Mouse (Mus musculus) adrenal gland, postnatal 4 days (tissue): Measurements from ENCODE around the gene Efna1. TPM values are rescaled to one million over a fixed set of nuclear protein-coding genes. Genes with fewer than 3 reads are reported as not detected.

Experiments used
- DNase-seq, 2 experiments: peaks; one replicate each; pipeline ENCODE4 v3.0.0; 2021 to 2022; ENCODE audit warnings: low spot score in 2 of 2, mixed read lengths in 2 of 2
- total RNA-seq, 2 experiments: library from RNA; stranded (reverse); gene quantifications; 2 replicates each; pipeline ENCODE4 v1.2.3; 2021

Gene Efna1
- total RNA-seq, 2 experiments from 2014 or later = 32.1 to 35.2 TPM

DNA sequence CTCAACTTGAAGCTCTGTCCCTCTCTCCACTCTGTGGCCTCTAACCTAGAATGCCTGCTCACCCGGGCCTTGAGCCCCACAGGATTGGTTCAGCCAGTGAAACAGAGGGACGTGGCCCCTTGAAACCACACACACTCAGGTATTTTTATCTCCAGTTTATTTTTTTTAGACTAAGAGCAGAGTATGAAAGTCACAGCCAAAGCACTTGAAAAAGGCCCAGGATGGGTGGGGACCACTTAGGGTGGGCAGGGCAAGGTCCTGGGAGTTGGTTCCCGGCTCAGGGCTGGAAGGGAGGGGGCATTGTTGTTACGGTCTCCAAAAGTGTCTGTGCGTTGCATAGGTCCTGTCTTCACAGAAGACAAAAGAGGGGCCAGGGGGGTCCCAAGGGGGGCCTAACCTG lies 33.4 kb upstream of the Efna1 start:
- no peak for DNase-seq

DNA sequence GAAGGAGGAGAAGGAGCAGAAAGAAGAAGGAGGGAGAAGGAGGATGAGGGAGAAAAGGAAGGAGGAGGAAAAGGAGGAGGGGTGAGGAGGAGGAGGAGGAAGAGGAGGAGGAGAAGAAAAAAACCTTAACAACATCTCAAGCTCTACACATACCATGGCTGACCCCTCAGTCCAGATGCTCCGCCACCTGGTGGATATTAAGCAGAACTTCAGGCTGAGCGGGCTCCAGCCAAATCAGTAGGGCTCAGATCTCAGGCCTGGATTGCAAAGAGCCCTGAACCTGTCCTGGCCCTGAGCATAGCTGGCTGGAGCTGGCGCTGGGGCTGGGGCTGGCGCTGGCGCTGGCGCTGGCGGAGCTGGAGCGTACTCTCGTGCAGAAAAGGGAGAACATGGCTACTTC lies 27.1 kb upstream of the Efna1 start:
- DNase-seq = peak in 1 of 2 experiments; percentile 39

DNA sequence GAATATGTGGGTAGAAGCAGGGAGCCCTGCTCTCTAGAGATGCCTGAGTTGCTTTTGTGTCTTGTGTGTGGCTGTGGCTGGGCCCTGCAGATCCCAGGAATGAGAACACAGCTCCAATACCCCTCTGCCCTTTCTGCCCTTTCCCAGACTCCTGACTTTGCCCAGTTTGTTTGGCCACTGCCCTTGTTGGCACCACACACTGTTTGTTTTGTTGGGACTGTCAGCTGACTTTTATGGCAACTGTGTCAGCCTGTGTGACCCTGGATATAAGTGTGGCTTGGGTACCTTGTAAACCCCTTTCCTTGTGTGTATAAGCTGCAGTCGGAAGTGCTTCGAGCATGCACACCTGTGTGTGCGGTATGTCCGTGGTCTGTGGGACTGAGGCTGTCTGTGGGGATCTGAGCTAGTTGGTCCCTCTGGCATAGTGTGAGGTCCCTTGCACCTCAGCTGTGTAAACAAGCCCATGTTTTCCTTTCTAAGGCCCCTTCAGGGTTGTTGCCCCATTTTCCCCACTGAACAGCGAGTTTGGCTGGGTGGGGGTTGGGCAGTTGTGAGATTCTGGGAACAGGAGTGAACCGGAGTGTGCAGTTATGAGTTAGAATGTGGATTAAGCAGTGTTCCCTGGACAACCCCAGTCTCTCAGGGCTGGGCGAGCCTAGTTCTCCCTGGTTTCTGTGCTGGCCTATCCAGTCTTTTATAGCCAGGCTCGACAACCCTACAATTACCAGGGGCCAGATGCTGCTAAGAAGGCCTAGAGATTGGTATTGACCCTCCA lies 24.8 kb upstream of the Efna1 start:
- DNase-seq = no peak

- DNase-seq = no peak
Measured at GRCm38 (mm10) chr3:89305105-89305504, 24.2 kb upstream of the Efna1 start.

DNA sequence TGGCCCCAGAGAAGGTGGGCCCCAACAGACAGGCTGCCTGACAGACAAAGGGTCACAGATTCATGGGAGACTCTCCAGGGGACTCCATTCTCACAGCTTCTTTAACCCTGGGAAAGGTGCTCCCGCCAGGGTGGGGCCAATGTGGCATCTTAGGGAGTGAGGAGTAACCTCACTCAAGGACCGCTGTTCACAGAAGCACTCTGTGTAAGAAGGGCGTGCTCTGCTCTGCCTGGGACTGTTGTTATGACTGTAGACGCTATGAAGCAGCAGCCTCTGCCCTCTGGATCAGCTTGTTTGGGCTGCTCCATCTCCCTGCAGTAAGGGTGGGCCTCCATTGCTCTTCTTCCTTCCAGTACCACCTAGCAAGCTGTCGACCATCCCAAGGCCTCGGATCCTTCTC lies 23.5 kb upstream of the Efna1 start:
- DNase-seq = no peak

DNA sequence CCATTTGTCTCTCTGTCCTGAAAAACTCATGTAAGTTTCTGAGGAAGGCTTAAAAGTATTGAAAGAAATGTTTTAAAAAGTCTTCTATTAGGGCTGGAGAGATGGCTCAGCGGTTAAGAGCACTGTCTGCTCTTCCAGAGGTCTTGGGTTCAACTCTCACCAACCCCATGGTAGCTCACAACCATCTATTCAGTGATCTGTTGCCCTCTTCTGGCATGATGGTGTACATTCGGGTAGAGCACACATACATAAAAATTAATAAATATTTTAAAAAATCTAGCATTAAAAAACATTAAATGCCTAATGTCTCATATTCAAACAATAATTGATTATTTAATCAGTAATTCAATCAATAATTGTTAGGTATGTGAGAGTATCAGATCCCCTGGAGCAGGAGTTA lies 19.6 kb upstream of the Efna1 start:
- DNase-seq = no peak

GRCm38 (mm10) chr3:89300071-89300470 lies 19.1 kb upstream of the Efna1 start:
- DNase-seq = no peak

DNA sequence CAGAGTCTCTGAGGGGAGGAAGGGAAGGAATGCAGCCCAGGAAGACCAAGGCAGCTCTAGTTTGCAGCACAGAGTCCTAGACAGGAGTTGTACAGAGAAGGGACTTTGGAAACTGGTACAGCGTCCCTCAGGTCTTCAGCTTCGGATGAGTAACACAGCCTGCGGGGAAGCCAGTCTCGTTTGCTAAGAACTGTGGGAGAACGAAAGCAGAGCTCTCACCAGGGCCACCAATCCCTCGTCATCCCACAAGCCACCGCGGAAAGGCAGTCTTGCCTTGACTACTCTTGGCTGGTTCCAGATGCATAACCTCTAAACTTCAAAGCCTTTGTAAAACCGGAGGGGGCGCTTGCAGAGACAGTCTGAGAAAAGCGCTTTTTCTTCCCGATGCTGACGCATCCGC lies 18.6 kb upstream of the Efna1 start:
- DNase-seq = no peak

- no peak for DNase-seq
Measured at GRCm38 (mm10) chr3:89298908-89299307, 18.0 kb upstream of the Efna1 start.

DNA sequence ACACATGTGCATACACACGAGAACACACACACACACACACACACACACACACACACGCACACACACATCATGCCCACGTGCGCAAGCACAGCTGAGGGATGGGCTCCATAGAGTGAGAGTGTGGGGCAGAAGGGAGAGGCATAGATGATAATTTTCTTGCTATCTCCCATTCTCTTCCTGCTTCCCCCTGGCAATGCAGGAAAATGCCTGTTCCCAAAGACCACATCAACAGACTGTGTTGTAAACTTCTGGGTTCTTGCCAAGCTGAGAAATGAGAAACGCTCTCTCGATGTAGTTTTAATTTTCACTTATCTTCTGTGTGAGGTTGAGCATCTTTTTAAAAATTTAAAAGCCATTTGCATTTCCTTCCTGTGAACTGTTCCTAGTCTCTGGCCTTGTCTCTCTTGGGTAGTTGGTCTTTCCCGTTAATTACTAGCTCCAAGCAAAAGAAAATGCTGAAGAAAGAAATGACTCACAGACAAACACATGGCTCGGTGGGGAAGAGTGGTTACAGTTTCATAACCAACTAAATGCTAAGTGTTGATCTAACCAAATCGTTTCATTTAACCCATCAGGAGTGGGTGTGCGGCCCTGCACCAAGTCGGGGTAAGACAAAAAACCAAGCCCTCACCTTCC lies 15.9 kb upstream of the Efna1 start:
- no peak for DNase-seq

DNA sequence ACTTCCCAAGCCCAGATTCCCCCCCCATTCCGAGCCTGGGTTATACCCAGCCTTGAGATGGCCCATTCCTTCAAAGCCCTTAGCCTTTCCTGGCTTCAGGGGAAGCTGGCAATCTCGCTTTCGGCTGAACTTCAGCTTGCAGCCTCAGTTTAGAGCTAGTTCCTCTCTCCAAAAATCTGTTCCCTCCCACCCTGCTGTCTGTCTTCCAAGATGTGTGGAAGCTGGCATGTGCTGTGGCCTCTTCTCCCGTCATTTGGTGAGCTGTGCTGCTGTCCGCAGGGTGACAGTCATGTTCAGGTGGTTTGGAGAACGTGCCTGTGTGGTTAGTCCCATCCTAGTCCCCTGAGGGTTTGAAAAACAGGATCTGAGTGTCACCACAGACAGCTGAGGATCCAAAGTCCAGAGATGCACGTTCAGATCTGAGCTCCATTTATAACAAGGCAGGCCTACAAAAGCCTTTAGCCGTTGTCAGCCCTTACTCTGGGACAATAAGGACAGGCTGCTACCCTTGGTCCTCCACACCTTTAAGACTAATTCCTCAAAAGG lies 14.8 kb upstream of the Efna1 start:
- DNase-seq = no peak

- no peak for DNase-seq
Measured at GRCm38 (mm10) chr3:89294195-89294594, 13.3 kb upstream of the Efna1 start.

- DNase-seq = no peak
Measured at GRCm38 (mm10) chr3:89293247-89293918, 12.4 kb upstream of the Efna1 start.

GRCm38 (mm10) chr3:89292303-89292702 lies 11.4 kb upstream of the Efna1 start:
- DNase-seq = no peak

DNA sequence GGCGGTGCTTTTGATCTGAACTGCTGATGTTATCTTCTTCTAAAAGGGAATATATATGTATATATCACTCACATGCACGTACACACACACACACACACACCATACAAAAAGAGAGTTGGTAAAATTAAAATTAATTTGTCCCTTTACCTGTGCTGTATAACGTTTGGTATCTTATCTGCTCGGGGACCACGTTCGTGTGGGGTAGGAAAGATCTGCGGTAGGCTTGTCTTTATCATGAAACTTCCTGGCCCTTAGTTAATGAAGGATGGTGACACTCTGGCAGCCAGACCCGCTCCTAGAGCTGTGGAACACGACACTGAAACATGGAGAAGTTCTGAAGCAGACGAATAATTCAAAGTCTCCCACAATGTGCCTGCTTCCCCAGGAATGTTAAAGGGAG lies 10.9 kb upstream of the Efna1 start:
- DNase-seq = no peak

- DNase-seq = no peak
Measured at GRCm38 (mm10) chr3:89288503-89288928, 7.6 kb upstream of the Efna1 start.

DNA sequence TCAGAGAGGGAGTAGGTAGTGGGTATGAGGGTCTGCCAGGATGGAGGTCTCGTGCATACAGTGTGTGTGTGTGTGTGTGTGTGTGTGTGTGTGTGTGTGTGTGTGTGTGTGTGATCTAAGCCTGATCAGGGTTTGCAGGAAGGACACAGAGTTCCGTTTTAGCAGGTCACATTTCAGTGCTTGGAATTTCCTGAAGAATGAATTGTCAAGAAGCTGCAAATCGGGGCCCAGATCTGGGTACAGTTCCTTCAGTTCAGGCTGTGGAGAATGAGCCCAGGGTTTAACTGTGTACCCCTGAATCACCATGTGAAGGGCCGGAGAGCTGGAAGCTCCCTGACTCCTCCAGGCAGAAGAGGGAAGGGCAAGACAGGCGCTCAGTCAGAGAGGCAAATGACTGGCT lies 6.3 kb upstream of the Efna1 start:
- no peak for DNase-seq

- DNase-seq = no peak
Measured at GRCm38 (mm10) chr3:89285526-89285925, 4.6 kb upstream of the Efna1 start.

GRCm38 (mm10) chr3:89284261-89284660 lies 3.3 kb upstream of the Efna1 start:
- DNase-seq = no peak

DNA sequence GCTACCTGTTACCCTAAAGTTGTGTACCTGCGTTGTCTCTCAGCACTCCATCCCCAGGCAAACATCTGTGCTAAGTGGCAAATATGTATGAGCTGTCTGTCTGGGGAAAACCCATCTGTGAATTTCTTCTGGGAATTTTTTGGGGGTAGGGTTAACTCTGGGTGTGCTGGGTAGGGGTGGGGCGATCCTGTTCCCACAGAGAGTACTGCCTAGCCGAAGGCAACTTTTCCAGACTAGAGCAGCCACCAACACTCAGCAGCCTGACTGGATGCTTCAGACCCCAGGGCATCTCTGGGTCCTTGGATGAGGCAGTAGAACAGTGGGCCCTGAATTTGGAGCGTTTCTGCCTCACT lies 1.3 kb upstream of the Efna1 start:
- DNase-seq = no peak

GRCm38 (mm10) chr3:89281579-89282290 lies 793 bp upstream of the Efna1 start:
- DNase-seq = peak; percentile 58 to 75
